ENCODE assay signal across 8 mouse cellular contexts in genomic region chr4:129272756-129273046, GRCm38 (mm10). TPM values are rescaled to one million over a fixed set of nuclear protein-coding genes. Genes with fewer than 3 reads are reported as not detected.
DNase-seq lines count a peak whose midpoint lies in the region; ATAC-seq and TF ChIP-seq lines count a peak whose summit lies in the region.

No protein-coding gene starts in this region.

- no peak for ATAC-seq in liver, embryonic 15.5 days (ENCODE audit: insufficient read depth)
- ATAC-seq in liver, embryonic 12.5 days, result no peak
- peak; percentile 78 for ATAC-seq in embryonic facial prominence, embryonic 14.5 days (ENCODE audit: low read depth)
- no peak for ATAC-seq in inflammation-experienced regulatory T-cells, adult 6 months

- H3K9ac ChIP-seq in liver, embryonic 15.5 days, result no peak overlapping the region
- H3K9ac ChIP-seq in liver, embryonic 12.5 days, result no peak overlapping the region
- no peak overlapping the region for H3K9ac ChIP-seq in embryonic facial prominence, embryonic 14.5 days (ENCODE audit: low read depth, low read length)

- no peak overlapping the region for H3K4me3 ChIP-seq in liver, embryonic 15.5 days (replicated peaks)
- no peak overlapping the region for H3K4me3 ChIP-seq in liver, embryonic 12.5 days
- H3K4me3 ChIP-seq in embryonic facial prominence, embryonic 14.5 days (ENCODE audit: low read depth, low read length), result no peak overlapping the region
- H3K4me3 ChIP-seq in small intestine, adult 2 months (ENCODE audit: low read depth, low read length), result peak overlapping the region; percentile 48

- no peak for TF ChIP-seq POLR2A in small intestine, adult 2 months (IDR thresholded peaks at IDR 0.05; ENCODE audit: low read depth, low read length)

- H3K9me3 ChIP-seq in liver, embryonic 15.5 days (replicated peaks), result no peaks in the 10 kb centered on the region
- no peaks in the 10 kb centered on the region for H3K9me3 ChIP-seq in liver, embryonic 12.5 days (replicated peaks)
- H3K9me3 ChIP-seq in embryonic facial prominence, embryonic 14.5 days (ENCODE audit: control insufficient read depth, low read length), result no peaks in the 10 kb centered on the region

- 52% methylated on average over 5 of the region's 5 CpGs for WGBS in liver, embryonic 15.5 days (ENCODE audit: insufficient replicate concordance)
- 64% methylated on average over 5 of the region's 5 CpGs for WGBS in liver, embryonic 12.5 days (ENCODE audit: insufficient replicate concordance)
- WGBS in embryonic facial prominence, embryonic 14.5 days, result 39% methylated on average over 5 of the region's 5 CpGs
- 16% methylated on average over 5 of the region's 5 CpGs for WGBS in small intestine, adult 2 months

- H3K36me3 ChIP-seq in liver, embryonic 15.5 days (replicated peaks), result no peaks in the 10 kb centered on the region
- H3K36me3 ChIP-seq in liver, embryonic 12.5 days, result no peaks in the 10 kb centered on the region
- no peaks in the 10 kb centered on the region for H3K36me3 ChIP-seq in embryonic facial prominence, embryonic 14.5 days (ENCODE audit: control insufficient read depth, insufficient read depth, low read length)
- H3K36me3 ChIP-seq in small intestine, adult 2 months (ENCODE audit: control insufficient read depth, insufficient read depth, low read length), result no peaks in the 10 kb centered on the region

- peak; percentile 31; the same call in 1 of the 2 replicates for TF ChIP-seq CTCF in small intestine, adult 2 months (IDR thresholded peaks at IDR 0.05; ENCODE audit: extremely low read depth, insufficient read length, insufficient replicate concordance, low read depth, low read length)

- peaks cover 18% of the 10 kb centered on the region for H3K4me1 ChIP-seq in liver, embryonic 15.5 days (replicated peaks)
- H3K4me1 ChIP-seq in liver, embryonic 12.5 days, result peaks cover 22% of the 10 kb centered on the region
- H3K4me1 ChIP-seq in embryonic facial prominence, embryonic 14.5 days (ENCODE audit: control insufficient read depth, insufficient read depth, low read length), result peaks cover 6% of the 10 kb centered on the region; the same call in 1 of the 2 replicates
- peaks cover 11% of the 10 kb centered on the region; the same call in 1 of the 2 replicates for H3K4me1 ChIP-seq in small intestine, adult 2 months (ENCODE audit: control insufficient read depth, insufficient read depth, insufficient read length, low read length)

- peak overlapping the region; percentile 13; the same call in 1 of the 2 replicates for H3K4me2 ChIP-seq in liver, embryonic 15.5 days
- H3K4me2 ChIP-seq in liver, embryonic 12.5 days, result no peak overlapping the region
- H3K4me2 ChIP-seq in embryonic facial prominence, embryonic 14.5 days (ENCODE audit: low read depth, low read length), result peak overlapping the region; percentile 23

- DNase-seq in adrenal gland, postnatal 10 days, result peak; percentile 81
- peak; percentile 91 for DNase-seq in embryonic facial prominence, embryonic 14.5 days (ENCODE audit: low spot score)
- peak; percentile 84 for DNase-seq in kidney, postnatal 14 days
- DNase-seq in frontal cortex, postnatal 14 days (ENCODE audit: low spot score in 2 of 2), result no peak

- no peak overlapping the region for H3K27ac ChIP-seq in liver, embryonic 15.5 days (replicated peaks)
- H3K27ac ChIP-seq in liver, embryonic 12.5 days, result no peak overlapping the region
- no peak overlapping the region for H3K27ac ChIP-seq in embryonic facial prominence, embryonic 14.5 days (replicated peaks; ENCODE audit: low read depth, low read length)
- H3K27ac ChIP-seq in small intestine, adult 2 months (ENCODE audit: insufficient read depth, low read depth, low read length), result peak overlapping the region; percentile 85

- no peaks in the 10 kb centered on the region for H3K27me3 ChIP-seq in liver, embryonic 15.5 days
- peaks cover 21% of the 10 kb centered on the region for H3K27me3 ChIP-seq in liver, embryonic 12.5 days (replicated peaks)
- H3K27me3 ChIP-seq in embryonic facial prominence, embryonic 14.5 days (replicated peaks; ENCODE audit: control insufficient read depth, insufficient read depth, low read length), result no peaks in the 10 kb centered on the region
- H3K27me3 ChIP-seq in small intestine, adult 2 months (ENCODE audit: control insufficient read depth, insufficient read depth, low read length), result no peaks in the 10 kb centered on the region

RNA-seq across cellular contexts. Expression of gene C77080, which starts 11.5 kb away (rescaled TPM):
- polyA plus RNA-seq in liver, embryonic 15.5 days (2015; fragmentation: Nextera tagmentation; extraction: Ambion mirVana), result 1.1 and 1.6 TPM in 2 replicates
- polyA plus RNA-seq in liver, embryonic 12.5 days (2016; fragmentation: Nextera tagmentation; extraction: Ambion mirVana), result 0.72 and 0.92 TPM in 2 replicates
- total RNA-seq in adrenal gland, postnatal 10 days (2021), result 10 to 100 TPM; 16.5 to 16.6 TPM
- 6.1 and 6.2 TPM in 2 replicates for polyA plus RNA-seq in embryonic facial prominence, embryonic 14.5 days (2014; fragmentation: Nextera tagmentation; extraction: Ambion mirVana)
- 102 and 267 TPM in 2 replicates for polyA plus RNA-seq in small intestine, adult 2 months (2012; rRNA removed)
- under 1 TPM; 0.21 to 0.25 (median 0.24) TPM for polyA plus RNA-seq in inflammation-experienced regulatory T-cells, adult 6 months (2017; shearing (Covaris generic))

RNA-seq across cellular contexts. Expression of gene Sync, which starts 14.7 kb away (rescaled TPM):
- polyA plus RNA-seq in liver, embryonic 15.5 days (2015; fragmentation: Nextera tagmentation; extraction: Ambion mirVana), result 0.21 and 0.35 TPM in 2 replicates
- polyA plus RNA-seq in liver, embryonic 12.5 days (2016; fragmentation: Nextera tagmentation; extraction: Ambion mirVana), result 0.13 and 0.24 TPM in 2 replicates
- 1 to 10 TPM; 4.2 to 7.4 TPM for total RNA-seq in adrenal gland, postnatal 10 days (2021)
- 7.9 and 11.7 TPM in 2 replicates for polyA plus RNA-seq in embryonic facial prominence, embryonic 14.5 days (2014; fragmentation: Nextera tagmentation; extraction: Ambion mirVana)
- 0.34 and 0.37 TPM in 2 replicates for polyA plus RNA-seq in small intestine, adult 2 months (2012; rRNA removed)
- under 1 TPM; 0.45 to 0.49 (median 0.47) TPM for polyA plus RNA-seq in inflammation-experienced regulatory T-cells, adult 6 months (2017; shearing (Covaris generic))

Comparison
In these comparisons a context has a peak if more than half of its experiments do, and no peak if none do; other contexts are left out.
1. DNase-seq: peak in adrenal gland, postnatal 10 days (single experiment), embryonic facial prominence, embryonic 14.5 days (single experiment) and kidney, postnatal 14 days (single experiment); none in frontal cortex, postnatal 14 days (0 of 2).
2. RNA of gene C77080, which starts 11.5 kb away (polyA plus RNA-seq): 102 to 267 TPM in small intestine, adult 2 months; 6.1 to 6.2 TPM in embryonic facial prominence, embryonic 14.5 days, 1.1 to 1.6 TPM in liver, embryonic 15.5 days, 0.72 to 0.92 TPM in liver, embryonic 12.5 days and 0.21 to 0.25 TPM in inflammation-experienced regulatory T-cells, adult 6 months; every median in the first group is over 10 times any median in the second.